Mouse (Mus musculus) ZHBTc4 (cell line): Measurements from ENCODE around the gene Fgd5.
"Not testable (repeated sequence)": the region's sequence is repeated elsewhere in the genome, so short reads cannot be mapped to it uniquely, and the experiment has no call there.

Source experiments
- DNase-seq: peaks from one replicate; pipeline ENCODE4 v3.0.0-alpha.2; 2011; ENCODE audit warnings: low read depth, low spot score

The Fgd5 gene

DNA sequence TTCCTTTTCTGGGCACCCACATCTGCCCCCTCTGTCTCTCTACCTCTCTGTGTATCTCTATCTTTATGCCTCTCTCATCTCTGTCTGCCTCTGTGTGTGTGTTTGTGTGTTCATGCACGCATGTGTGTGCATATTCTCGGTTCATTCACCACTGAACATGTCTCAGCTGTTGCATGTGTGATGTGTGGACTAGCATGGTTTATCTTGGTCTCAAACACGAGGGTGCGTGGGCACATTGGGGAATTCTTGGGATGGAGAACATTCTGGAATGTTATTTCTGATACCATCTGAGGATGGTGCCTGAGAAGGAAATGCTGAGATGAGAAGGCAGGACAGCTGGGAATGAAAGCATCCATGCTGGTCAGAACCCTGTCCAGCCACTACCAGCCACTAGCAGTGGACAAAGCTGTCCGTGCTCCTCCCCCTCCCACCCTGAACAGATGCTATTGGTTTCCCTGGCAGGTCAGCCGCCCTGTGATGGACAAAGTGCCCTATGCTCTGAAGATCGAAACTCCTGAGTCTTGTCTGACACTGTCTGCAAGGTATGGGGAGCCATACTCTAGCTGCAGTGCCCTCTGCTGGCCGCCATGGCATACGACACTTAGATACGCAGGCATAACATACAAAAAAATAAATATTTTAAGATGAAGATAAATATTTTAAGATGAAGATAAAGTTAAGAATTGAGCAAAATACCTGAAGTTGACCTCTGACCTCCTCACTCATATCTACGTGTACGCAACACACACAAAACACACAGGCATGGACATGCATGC lies 87.2 kb downstream of the Fgd5 start:
- peak; percentile 59 for DNase-seq

DNA sequence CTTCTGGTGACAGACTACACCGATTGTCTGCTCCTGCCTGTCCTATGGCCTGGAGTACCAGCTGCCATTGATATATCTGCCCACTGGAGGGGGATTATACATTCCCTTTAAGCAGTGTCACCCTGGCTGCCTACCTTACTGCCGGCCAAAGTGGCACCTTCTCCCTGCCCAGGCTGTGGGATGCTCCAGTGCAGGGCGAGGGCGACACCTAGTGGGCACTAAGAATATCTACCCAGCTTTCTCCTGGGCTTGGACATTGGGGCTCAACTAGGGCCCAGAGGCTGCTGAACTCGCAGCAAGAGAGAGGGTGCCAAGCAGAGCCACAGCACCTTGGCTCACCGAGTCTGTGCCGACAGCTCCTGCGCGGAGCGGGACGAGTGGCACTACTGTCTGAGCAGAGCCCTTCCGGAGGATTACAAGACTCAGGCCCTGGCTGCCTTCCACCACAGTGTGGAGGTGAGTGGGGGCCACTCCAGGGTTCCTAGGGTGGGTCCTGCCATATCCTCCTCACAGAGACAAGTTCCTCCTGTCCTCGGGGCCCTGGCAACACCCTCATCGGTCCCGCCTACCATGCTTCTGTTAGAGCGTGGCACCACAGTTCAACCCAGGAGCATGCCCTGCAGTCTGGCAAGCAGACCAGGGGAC lies 88.6 kb downstream of the Fgd5 start:
- DNase-seq: peak; percentile 86

DNA sequence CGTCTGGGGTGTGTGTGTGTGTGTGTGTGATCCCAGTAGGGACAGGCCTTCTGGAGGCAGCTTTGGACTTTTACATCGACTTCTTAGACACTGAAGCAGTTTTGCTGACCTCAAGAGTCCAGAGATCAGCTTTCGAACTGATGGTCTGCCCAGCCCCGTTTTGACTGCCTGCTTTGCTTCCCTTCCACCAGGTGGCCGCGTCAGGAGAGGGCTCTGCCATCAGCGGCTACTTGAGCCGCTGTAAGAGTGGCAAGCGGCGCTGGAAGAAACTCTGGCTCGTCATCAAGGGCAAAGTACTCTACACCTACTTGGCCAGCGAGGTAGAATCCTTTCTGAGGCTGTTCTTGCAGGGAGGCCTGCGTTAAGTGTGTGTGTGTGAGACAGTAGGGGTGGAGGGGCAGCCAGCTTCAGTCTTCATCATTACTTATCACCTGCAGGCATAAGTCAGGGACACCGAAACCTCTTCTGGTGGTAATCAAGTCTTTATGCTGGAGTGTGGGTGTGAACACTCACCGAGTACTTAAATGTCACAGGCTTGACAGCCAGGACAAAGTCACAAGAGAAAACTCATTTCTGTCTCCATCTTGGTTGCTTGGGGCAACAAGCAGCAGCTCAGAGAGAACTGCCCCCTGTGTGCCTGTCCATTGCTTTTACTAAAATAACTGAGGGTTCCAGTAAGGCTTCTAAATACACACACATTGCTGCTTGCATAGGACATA lies 92.6 kb downstream of the Fgd5 start:
- DNase-seq: peak; percentile 34

DNA sequence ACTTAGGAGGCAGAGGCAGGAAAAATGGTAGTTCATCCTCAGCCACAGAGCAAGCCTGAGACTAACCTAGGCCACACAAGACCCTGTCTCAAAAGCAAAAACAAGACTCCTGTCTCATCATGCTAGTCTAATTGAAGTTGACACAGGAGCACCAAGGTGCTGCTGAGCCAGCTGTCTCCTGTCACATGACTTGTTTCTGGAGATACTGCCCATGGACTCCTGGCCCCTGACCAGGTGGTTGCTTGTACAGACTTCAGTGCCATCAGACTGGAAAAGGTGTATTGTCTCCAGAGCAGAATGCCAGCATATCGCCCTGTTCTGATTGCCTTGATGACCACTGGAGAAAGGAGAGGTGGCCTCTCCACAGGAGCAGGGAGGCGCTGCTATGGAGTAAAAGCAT lies 102.1 kb downstream of the Fgd5 start:
- no peak for DNase-seq

DNA sequence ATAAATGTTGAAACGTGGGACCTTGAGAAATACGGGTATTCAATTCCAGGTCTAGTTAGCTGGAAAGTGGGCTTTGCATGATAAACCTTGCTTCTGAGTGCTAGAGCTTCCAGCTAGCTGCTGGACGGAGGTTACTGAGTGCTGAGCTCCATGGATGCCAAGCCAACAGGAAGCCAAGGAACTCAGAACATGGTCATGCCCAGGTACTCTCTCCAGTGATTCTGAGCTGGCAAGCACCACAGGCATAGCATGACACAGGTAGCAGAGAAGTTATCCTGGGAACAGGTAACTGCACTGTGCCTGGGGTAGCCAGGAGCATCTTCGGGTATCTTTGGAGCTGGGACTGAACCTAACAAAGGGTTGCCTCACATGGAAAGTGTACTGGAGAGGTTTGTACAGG lies 104.1 kb downstream of the Fgd5 start:
- no peak for DNase-seq

DNA sequence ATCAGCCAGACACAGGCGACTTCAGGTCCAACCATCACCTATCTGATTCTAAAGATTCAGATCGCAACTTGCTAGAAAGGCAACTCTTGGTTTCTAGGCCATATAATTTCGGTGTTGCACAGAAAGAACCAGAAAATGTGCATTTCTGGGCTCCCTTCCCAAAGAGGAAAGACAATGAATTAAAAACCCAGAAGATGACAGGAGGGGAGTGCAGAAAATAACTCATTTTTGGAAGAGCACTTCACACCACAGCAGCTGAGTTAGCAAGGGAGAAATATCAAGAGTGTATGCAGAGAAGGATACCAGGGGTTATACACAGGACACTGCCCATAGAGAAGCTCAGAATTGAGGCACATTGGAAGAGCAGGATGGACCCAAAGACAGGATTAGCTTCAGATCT lies 106.3 kb downstream of the Fgd5 start:
- no peak for DNase-seq

DNA sequence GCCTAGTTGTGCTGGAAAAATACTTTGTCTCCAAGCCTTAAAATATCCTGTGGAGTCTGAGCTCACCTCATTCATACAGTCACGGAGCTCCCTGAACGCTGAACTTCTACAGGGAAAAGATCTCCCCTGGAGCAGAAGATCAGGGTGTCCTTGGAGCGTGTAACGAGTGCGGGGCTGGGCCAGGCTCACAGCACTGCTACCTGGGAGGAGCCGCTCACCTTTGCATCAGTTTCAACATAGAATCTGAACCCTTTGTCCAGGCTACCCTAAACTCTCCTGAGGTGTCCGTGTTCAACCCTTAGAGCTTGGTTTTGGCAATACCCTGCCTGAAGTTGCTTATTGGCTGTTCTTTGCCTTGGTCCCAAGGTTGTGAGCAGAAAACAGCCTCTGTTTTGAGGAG lies 110.5 kb downstream of the Fgd5 start:
- DNase-seq: not testable (repeated sequence)

DNA sequence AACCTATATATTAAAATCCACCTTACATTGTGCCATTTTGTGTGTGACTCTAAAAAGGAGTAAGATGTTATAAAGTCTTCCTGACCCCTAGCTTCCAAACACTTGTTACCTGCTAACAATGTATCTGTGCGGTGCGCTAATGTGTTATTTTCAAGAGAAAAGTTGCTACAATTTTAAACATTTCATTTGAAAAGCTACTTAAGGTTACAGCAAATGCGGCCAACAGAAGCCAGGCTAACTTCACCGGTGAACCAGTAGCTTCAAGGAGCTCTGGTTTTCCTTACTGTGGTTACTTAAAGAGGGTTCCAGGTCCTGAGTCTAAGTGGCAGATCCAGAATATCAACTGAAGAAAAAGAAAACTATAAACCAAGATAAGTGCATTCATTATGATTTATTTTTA lies 111.3 kb downstream of the Fgd5 start:
- no peak for DNase-seq

DNA sequence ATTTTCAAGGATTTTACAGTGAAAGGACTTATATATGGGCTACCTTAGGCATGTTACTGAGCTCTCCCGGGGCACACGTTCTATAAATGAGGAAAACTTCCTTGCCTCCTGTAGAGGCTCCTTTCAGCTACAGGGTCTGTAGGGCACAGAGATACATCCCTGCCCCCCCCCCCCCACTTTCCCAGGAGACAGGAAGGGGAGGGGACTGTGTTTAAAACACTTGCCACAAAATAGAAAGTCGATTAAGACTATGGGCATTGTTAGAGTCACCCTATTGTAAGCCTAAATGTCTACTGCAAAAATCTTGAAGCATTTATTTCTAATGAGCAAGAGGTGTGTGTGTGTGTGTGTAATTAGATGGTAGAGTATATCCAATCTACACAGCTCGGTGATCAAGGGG lies 111.8 kb downstream of the Fgd5 start:
- peak; percentile 47 for DNase-seq

DNA sequence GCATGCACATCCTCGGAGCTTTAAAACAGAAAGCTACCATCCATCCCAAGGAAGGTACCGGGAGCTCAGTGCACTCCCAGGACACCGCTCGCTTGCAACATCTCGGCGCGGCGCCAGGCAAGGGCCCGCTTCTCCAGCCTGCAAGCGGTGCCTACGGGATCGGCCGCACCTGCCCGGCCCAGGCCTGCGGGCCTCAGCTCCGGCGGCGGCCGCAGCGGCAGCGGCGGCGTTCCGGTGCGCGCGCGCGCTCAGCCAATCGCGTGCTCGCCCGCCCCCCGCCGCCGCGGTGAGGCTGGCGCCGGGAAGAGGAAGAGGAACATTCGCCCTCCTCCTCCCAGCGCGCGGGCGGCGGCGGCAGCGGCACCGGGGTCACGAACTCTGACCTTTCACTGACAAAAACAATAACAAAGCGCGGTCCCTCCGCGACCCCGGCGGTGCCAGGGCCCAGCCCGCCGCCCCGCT lies 112.5 kb downstream of the Fgd5 start, which contains the start of gene Nr2c2:
Gene Nr2c2 (plus strand): TSS at position 261 of the 462 bp plus-strand sequence.
- peak; percentile 85 for DNase-seq

DNA sequence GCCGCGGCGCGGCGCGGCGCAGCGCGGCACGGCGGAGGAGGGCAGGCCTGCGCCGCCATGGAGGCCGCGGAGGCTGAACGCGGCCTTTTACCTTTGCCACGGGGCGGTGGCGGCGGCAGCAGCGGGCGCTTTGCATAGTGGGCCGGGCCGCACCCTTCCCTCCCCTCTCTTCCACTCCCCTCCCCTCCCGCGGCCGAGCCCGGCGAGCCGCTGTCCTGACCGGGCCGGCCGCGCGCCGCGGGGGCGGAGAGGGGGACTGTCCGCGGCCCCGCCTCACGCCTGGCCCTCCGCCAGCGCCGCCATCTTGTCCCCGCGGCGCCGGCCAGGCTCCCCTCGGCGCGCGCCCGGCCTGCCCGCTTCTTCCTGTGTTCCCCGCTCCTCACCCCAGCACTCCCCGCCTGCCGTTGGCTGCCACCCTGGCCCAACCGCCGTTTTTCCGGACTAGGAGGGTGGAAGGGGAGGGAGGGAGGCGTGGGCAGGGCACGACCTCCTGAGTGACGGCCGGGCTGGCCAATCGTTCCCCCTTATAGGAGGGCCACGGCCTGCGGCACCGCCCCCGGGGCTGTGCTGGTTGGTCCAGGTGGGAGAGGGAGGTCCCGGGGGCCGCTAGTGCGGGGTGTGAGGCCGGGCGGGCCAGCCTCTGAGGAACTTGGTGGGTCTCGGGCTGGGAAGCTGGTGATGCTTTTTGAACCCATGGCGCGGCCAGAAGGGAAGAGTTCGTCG lies 113.2 kb downstream of the Fgd5 start:
- peak; percentile 99 for DNase-seq

DNA sequence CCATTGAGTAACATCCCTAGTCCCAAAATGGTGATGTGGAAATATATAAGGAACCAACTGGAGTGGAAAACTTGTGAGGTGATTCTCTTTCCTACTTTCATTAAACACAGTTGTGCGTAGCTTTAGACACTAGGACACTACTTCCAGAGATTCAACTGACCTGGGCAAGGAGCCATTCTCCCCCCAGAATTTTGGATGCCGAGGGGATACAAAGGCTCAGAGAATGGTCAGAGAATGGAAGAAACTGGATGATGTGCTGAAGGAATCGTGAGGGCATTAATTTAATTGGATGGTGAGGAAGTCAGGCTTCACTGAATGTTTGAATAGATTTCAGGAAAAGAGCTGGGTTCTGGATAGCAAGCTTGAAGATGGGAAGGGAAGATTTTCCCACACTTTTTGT lies 114.1 kb downstream of the Fgd5 start:
- DNase-seq: no peak

DNA sequence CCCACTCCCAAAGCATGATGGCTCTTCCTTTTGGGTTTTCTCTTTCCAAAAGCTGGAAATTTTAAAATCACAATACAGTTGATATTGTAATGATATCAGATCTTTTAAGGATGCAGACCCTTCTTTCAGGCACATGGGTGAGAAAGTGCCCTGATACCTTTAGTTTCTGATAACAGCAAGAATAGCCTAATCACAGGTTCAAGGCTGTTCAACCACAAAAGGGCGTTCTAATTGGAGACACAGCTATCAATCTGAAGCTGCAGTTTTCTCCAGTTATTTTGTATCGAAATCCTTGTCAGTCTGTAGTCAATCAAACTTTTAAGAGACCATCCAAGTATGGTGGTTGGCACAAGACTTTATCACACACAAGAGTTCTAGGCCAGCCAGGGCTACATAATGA lies 115.2 kb downstream of the Fgd5 start:
- no peak for DNase-seq

DNA sequence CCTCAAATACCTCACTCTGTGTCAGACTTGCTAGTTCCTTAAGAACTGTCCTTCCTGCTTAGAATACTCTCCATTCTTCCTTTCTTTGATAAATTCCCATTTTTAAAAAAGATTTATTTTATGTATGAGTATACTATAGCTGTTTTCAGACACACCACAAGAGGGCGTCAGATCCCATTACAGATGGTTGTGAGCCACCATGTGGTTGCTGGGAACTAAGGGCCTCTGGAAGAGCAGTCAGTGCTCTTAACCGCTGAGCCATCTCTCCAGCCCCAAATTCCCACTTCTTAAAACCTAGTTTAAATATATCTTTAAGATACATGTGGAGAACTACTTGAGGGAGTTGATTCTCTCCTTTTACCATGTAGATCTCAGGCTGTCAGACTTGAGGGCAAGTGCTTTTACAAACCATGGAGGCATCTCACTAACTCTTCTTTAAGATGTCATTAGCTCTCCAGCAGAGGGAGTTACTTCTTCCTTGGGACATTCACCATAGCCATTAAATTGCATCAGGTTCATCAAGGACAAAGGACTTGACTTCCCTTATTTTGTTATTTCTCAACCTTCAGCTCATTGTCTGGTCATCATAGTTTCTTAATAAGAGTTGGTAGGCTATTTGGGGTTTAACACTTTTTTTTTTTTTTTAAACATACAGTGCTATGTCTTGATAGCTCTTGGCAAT lies 122.1 kb downstream of the Fgd5 start:
- DNase-seq: peak; percentile 40

DNA sequence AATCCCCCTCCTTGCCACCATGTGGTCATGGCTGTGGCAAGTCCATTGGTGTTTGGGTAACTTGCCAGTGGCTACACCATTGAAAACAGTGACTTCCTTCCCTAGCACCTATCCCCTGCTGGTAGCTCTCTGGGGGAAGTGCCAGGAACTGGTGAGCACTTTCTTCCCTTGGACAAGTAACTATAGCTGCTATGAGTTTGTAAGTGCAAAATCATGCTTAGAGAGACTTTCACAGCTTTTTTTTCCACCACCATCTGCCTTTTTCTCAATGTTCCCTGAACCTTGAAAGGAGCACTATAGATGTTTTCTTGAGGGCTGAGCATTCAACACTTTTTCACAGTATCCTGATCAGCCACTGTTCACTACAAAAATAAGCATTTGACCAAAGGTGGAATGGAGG lies 145.9 kb downstream of the Fgd5 start:
- no peak for DNase-seq
